Mouse (Mus musculus) heart, adult 18-20 months (tissue): Measurements from ENCODE around the gene Gm21972. TPM values are rescaled to one million over a fixed set of nuclear protein-coding genes. Genes with fewer than 3 reads are reported as not detected.
A peak's percentile ranks its signal among the peaks of the same experiment; 100 is the strongest.

Experiments used
- DNase-seq, 2 experiments: peaks; one replicate each; pipeline ENCODE4 v3.0.0; 2021 to 2022; ENCODE audit warnings: mixed read lengths in 1 of 2
- long read RNA-seq, 2 experiments: library from polyadenylated mRNA; stranded (forward); transcript quantifications; one replicate each; pipeline ENCODE4 v2.0.0; 2021
- total RNA-seq, 2 experiments: library from RNA; stranded (reverse); gene quantifications; 2 replicates each; pipeline ENCODE4 v1.2.3; 2021

The Gm21972 gene
- total RNA-seq = 1 to 10 TPM in 1 of 2 experiments, not detected in 1; 2.0 TPM
- long read RNA-seq, experiment 1 = 0 reads
- long read RNA-seq, experiment 2 = 0 reads

- DNase-seq = no peak
Observed at GRCm38 (mm10) chr1:86133337-86133736, at the start of gene Gm21972. Gene Gm21972 (plus strand): TSS chr1:86133637.

- DNase-seq = no peak
Observed at GRCm38 (mm10) chr1:86094413-86094812, 39.0 kb upstream of the Gm21972 start.

GRCm38 (mm10) chr1:86105054-86105453 is 28.4 kb upstream of the Gm21972 start:
- no peak for DNase-seq

- peak; percentile 58 to 69 for DNase-seq
Observed at GRCm38 (mm10) chr1:86111779-86112178, 21.7 kb upstream of the Gm21972 start, which contains the start of gene Htr2b. Gene Htr2b (minus strand): TSS chr1:86111970.

GRCm38 (mm10) chr1:86114141-86114540 is 19.3 kb upstream of the Gm21972 start:
- DNase-seq = peak in 1 of 2 experiments; percentile 14

- no peak for DNase-seq
Observed at GRCm38 (mm10) chr1:86119549-86119948, 13.9 kb upstream of the Gm21972 start.

GRCm38 (mm10) chr1:86126036-86126435 is 7.4 kb upstream of the Gm21972 start:
- DNase-seq = no peak

- DNase-seq = no peak
Observed at GRCm38 (mm10) chr1:86135315-86135714, 1.9 kb downstream of the Gm21972 start.

GRCm38 (mm10) chr1:86141081-86141480 is 7.6 kb downstream of the Gm21972 start:
- DNase-seq = no peak

- peak; percentile 23 to 62 for DNase-seq
Observed at GRCm38 (mm10) chr1:86143165-86143564, 9.7 kb downstream of the Gm21972 start.

GRCm38 (mm10) chr1:86144001-86144944 is 10.8 kb downstream of the Gm21972 start:
- peak; percentile 22 to 25 for DNase-seq

- no peak for DNase-seq
Observed at GRCm38 (mm10) chr1:86146293-86146692, 12.9 kb downstream of the Gm21972 start.

GRCm38 (mm10) chr1:86147557-86147956 is 14.1 kb downstream of the Gm21972 start:
- DNase-seq = peak; percentile 14 to 20

- DNase-seq = no peak
Observed at GRCm38 (mm10) chr1:86148161-86148560, 14.7 kb downstream of the Gm21972 start.

- no peak for DNase-seq
Observed at GRCm38 (mm10) chr1:86150929-86151328, 17.5 kb downstream of the Gm21972 start.

- DNase-seq = no peak
Observed at GRCm38 (mm10) chr1:86151376-86151775, 17.9 kb downstream of the Gm21972 start.

GRCm38 (mm10) chr1:86152618-86153017 is 19.2 kb downstream of the Gm21972 start:
- no peak for DNase-seq

- DNase-seq = peak; percentile 96 to 98
Observed at GRCm38 (mm10) chr1:86154133-86154823, 20.8 kb downstream of the Gm21972 start, which contains the start of gene Armc9. Gene Armc9 (plus strand): TSS chr1:86154780.

- no peak for DNase-seq
Observed at GRCm38 (mm10) chr1:86154824-86155164, 21.4 kb downstream of the Gm21972 start.

GRCm38 (mm10) chr1:86156075-86156474 is 22.6 kb downstream of the Gm21972 start:
- DNase-seq = no peak

GRCm38 (mm10) chr1:86156595-86156994 is 23.2 kb downstream of the Gm21972 start:
- no peak for DNase-seq

GRCm38 (mm10) chr1:86160059-86160458 is 26.6 kb downstream of the Gm21972 start:
- DNase-seq = no peak

- DNase-seq = no peak
Observed at GRCm38 (mm10) chr1:86160479-86160878, 27.0 kb downstream of the Gm21972 start.
